Mouse (Mus musculus) spleen, adult 2 months (tissue): Measurements from ENCODE around the gene Comp.

Source experiments
- CTCF ChIP-seq: fragments of 200-500 bp; IDR thresholded peaks from 2 replicates; pipeline ENCODE4 v1.5.1; 2011; ENCODE audit warnings: mild to moderate bottlenecking, inconsistent platforms; ENCODE audit not compliant: insufficient read depth, insufficient read length, insufficient replicate concordance; ENCODE audit errors: extremely low read depth
- POLR2A ChIP-seq: fragments of 200-500 bp; IDR thresholded peaks from 2 replicates; pipeline ENCODE4 v1.6.1; 2011; ENCODE audit warnings: low read depth, low read length, inconsistent platforms

DNA sequence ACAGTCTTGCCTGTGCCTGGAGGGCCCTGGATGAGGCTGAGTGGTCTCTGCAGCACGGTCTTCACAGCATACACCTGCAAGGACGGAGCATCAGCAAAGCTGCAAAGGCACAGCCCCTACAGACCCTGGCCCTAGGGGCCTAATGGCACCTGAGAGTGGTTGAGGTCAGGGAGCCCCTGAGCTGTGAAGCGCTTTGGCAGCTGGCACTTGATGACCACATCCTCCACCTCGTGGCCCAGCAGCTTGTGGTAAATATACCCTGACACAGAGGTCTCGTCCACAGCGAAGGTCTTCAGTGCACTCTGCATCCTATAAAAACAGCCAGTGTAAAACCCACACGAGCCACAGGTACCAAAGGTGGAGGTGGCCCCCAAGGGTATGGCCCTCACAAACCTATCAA, 34.4 kb upstream of the Comp start:
- TF ChIP-seq CTCF (no peak), POLR2A (no peak)
